Mouse (Mus musculus): ENCODE results near the gene Apbb2.
"Not testable (repeated sequence)": the region's sequence is repeated elsewhere in the genome, so short reads cannot be mapped to it uniquely, and the experiment has no call there.

DNA sequence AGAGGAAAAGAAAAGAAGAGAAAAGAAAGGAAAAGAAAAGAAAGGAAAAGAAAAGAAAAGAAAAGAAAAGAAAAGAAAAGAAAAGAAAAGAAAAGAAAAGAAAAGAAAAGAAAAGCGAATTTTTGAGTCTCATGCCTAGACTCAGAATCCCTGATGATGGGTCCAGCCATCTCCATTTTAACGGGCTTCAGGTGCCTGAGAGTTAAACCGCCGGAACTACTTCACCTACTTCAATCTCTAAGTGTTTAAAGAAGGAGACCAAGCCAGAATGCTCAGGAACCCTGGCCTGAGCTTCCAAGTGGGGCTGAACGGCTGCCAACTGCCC is 359.2 kb downstream of the Apbb2 start:
- not testable (repeated sequence) for TF ChIP-seq MEF2A (IDR thresholded peaks at IDR 0.05; ENCODE audit: borderline replicate concordance, low read depth, low read length); CTCF (conservative IDR thresholded peaks at IDR 0.05 in 1 of 2, IDR thresholded peaks at IDR 0.05 in 1 of 2; ENCODE audit: low read depth in 2 of 2, low read length in 2 of 2); ETS1 (conservative IDR thresholded peaks at IDR 0.05; ENCODE audit: low read depth, low read length); BHLHE40 (IDR thresholded peaks at IDR 0.05; ENCODE audit: low read depth, low read length)

Measured in CH12.LX (cell line).